ENCODE assay signal across 8 mouse cellular contexts in genomic region chr10:75921726-75922560, GRCm38 (mm10). TPM values are rescaled to one million over a fixed set of nuclear protein-coding genes. Genes with fewer than 3 reads are reported as not detected.
DNase-seq lines count a peak whose midpoint lies in the region; ATAC-seq and TF ChIP-seq lines count a peak whose summit lies in the region.

No protein-coding gene starts in this region.

- H3K36me3 ChIP-seq in lung, embryonic 16.5 days (ENCODE audit: control insufficient read depth, insufficient read depth, low read length) = peaks cover 10% of the 10 kb centered on the region
- peaks cover 40% of the 10 kb centered on the region for H3K36me3 ChIP-seq in kidney, embryonic 15.5 days
- H3K36me3 ChIP-seq in midbrain, embryonic 12.5 days = peaks cover 22% of the 10 kb centered on the region

- DNase-seq in lung, postnatal 36 days = no peak
- DNase-seq in gastrocnemius, postnatal 4 days (ENCODE audit: low spot score in 2 of 2) = no peak
- DNase-seq in urinary bladder, postnatal 36 days (ENCODE audit: low spot score in 2 of 2) = no peak

- H3K4me3 ChIP-seq in lung, embryonic 16.5 days (ENCODE audit: low read length) = peak overlapping the region; percentile 95
- peak overlapping the region; percentile 91 for H3K4me3 ChIP-seq in bone marrow, adult 2 months (replicated peaks; ENCODE audit: control insufficient read depth, low read depth, low read length)
- H3K4me3 ChIP-seq in kidney, embryonic 15.5 days (replicated peaks) = peak overlapping the region; percentile 93
- H3K4me3 ChIP-seq in midbrain, embryonic 12.5 days = peak overlapping the region; percentile 87

- H3K4me2 ChIP-seq in lung, embryonic 16.5 days (ENCODE audit: low read depth, low read length) = peak overlapping the region; percentile 70
- peak overlapping the region; percentile 74 for H3K4me2 ChIP-seq in kidney, embryonic 15.5 days
- H3K4me2 ChIP-seq in midbrain, embryonic 12.5 days (replicated peaks) = peak overlapping the region; percentile 78

- peaks cover 24% of the 10 kb centered on the region for H3K4me1 ChIP-seq in lung, embryonic 16.5 days (replicated peaks; ENCODE audit: control insufficient read depth, insufficient read depth, low read length)
- no peaks in the 10 kb centered on the region; the same call in 1 of the 2 replicates for H3K4me1 ChIP-seq in bone marrow, adult 2 months (ENCODE audit: control insufficient read depth, insufficient read depth, low read length)
- H3K4me1 ChIP-seq in kidney, embryonic 15.5 days = peaks cover 31% of the 10 kb centered on the region
- peaks cover 37% of the 10 kb centered on the region for H3K4me1 ChIP-seq in midbrain, embryonic 12.5 days

- TF ChIP-seq CTCF in bone marrow, adult 2 months (IDR thresholded peaks at IDR 0.05; ENCODE audit: control insufficient read depth, insufficient read depth, low read length) = no peak

- peak; percentile 35 for ATAC-seq in lung, embryonic 16.5 days (ENCODE audit: low read depth)
- ATAC-seq in erythroid progenitor cell, adult 5-6 weeks (replicated peaks; ENCODE audit: low FRiP score, poor library complexity, severe bottlenecking) = peak; percentile 53
- peak; percentile 38 for ATAC-seq in kidney, embryonic 15.5 days (replicated peaks; ENCODE audit: low FRiP score)
- ATAC-seq in midbrain, embryonic 12.5 days (ENCODE audit: low FRiP score, low read depth) = peak; percentile 42; the same call in 1 of the 2 replicates

- H3K9ac ChIP-seq in lung, embryonic 16.5 days (ENCODE audit: low read length) = peak overlapping the region; percentile 98
- H3K9ac ChIP-seq in kidney, embryonic 15.5 days = peak overlapping the region; percentile 95
- peak overlapping the region; percentile 95 for H3K9ac ChIP-seq in midbrain, embryonic 12.5 days (replicated peaks)

- no peaks in the 10 kb centered on the region for H3K9me3 ChIP-seq in lung, embryonic 16.5 days (ENCODE audit: control insufficient read depth, low read length)
- H3K9me3 ChIP-seq in kidney, embryonic 15.5 days (replicated peaks) = no peaks in the 10 kb centered on the region
- no peaks in the 10 kb centered on the region for H3K9me3 ChIP-seq in midbrain, embryonic 12.5 days

- 3% methylated on average over 22 of the region's 22 CpGs for WGBS in lung, embryonic 16.5 days
- 5% methylated on average over 22 of the region's 22 CpGs for WGBS in bone marrow, adult 2 months
- WGBS in kidney, embryonic 15.5 days = 3% methylated on average over 22 of the region's 22 CpGs
- 6% methylated on average over 22 of the region's 22 CpGs for WGBS in midbrain, embryonic 12.5 days

- no peak for TF ChIP-seq POLR2A in bone marrow, adult 2 months (IDR thresholded peaks at IDR 0.05; ENCODE audit: borderline replicate concordance, control insufficient read depth, low read depth, low read length)

- peak overlapping the region; percentile 90 for H3K27ac ChIP-seq in lung, embryonic 16.5 days (ENCODE audit: low read length)
- peak overlapping the region; percentile 46 for H3K27ac ChIP-seq in bone marrow, adult 2 months (ENCODE audit: control insufficient read depth, insufficient read depth, low read depth, low read length, poor library complexity)
- peak overlapping the region; percentile 97 for H3K27ac ChIP-seq in kidney, embryonic 15.5 days
- H3K27ac ChIP-seq in midbrain, embryonic 12.5 days (replicated peaks) = peak overlapping the region; percentile 97

- H3K27me3 ChIP-seq in lung, embryonic 16.5 days (ENCODE audit: control insufficient read depth, insufficient read depth, low read depth, low read length) = no peaks in the 10 kb centered on the region
- no peaks in the 10 kb centered on the region for H3K27me3 ChIP-seq in kidney, embryonic 15.5 days
- H3K27me3 ChIP-seq in midbrain, embryonic 12.5 days = no peaks in the 10 kb centered on the region

RNA-seq across cellular contexts. Expression of gene Smarcb1, which starts 0.5 kb away (rescaled TPM):
- 191 and 197 TPM in 2 replicates for polyA plus RNA-seq in lung, embryonic 16.5 days (2015; fragmentation: Nextera tagmentation; extraction: Ambion mirVana)
- 22.7 and 33.8 TPM in 2 replicates for polyA plus RNA-seq in bone marrow, adult 2 months (2011; ENCODE audit: insufficient read depth, insufficient read length, low replicate concordance, missing spikeins)
- 50.1 and 67.9 TPM in 2 replicates for total RNA-seq in erythroid progenitor cell, adult 5-6 weeks (2015; ENCODE audit: low replicate concordance)
- 32.1 and 39.3 TPM in 2 replicates for total RNA-seq in erythroid progenitor cell, adult 5-6 weeks (2017; ENCODE audit: low replicate concordance)
- polyA plus RNA-seq in kidney, embryonic 15.5 days (2015; fragmentation: Nextera tagmentation; extraction: Ambion mirVana) = 219 and 239 TPM in 2 replicates
- polyA plus RNA-seq in midbrain, embryonic 12.5 days (2016; fragmentation: Nextera tagmentation; extraction: Ambion mirVana) = 294 and 315 TPM in 2 replicates
- 10 to 100 TPM; 55.0 to 60.2 TPM for total RNA-seq in gastrocnemius, postnatal 4 days (2021)

RNA-seq across cellular contexts. Expression of gene Chchd10, which starts 11.0 kb away (rescaled TPM):
- polyA plus RNA-seq in lung, embryonic 16.5 days (2015; fragmentation: Nextera tagmentation; extraction: Ambion mirVana) = 68.7 and 70.0 TPM in 2 replicates
- 78.1 and 103 TPM in 2 replicates for polyA plus RNA-seq in bone marrow, adult 2 months (2011; ENCODE audit: insufficient read depth, insufficient read length, low replicate concordance, missing spikeins)
- total RNA-seq in erythroid progenitor cell, adult 5-6 weeks (2015; ENCODE audit: low replicate concordance) = 101 and 127 TPM in 2 replicates
- total RNA-seq in erythroid progenitor cell, adult 5-6 weeks (2017; ENCODE audit: low replicate concordance) = 40.2 and 60.3 TPM in 2 replicates
- polyA plus RNA-seq in kidney, embryonic 15.5 days (2015; fragmentation: Nextera tagmentation; extraction: Ambion mirVana) = 140 and 148 TPM in 2 replicates
- 5.7 and 7.4 TPM in 2 replicates for polyA plus RNA-seq in midbrain, embryonic 12.5 days (2016; fragmentation: Nextera tagmentation; extraction: Ambion mirVana)
- total RNA-seq in gastrocnemius, postnatal 4 days (2021) = 100 to 1,000 TPM; 390 to 396 TPM

RNA-seq across cellular contexts. Expression of gene Mmp11, which starts 14.4 kb away (rescaled TPM):
- polyA plus RNA-seq in lung, embryonic 16.5 days (2015; fragmentation: Nextera tagmentation; extraction: Ambion mirVana) = 74.1 and 77.1 TPM in 2 replicates
- polyA plus RNA-seq in bone marrow, adult 2 months (2011; ENCODE audit: insufficient read depth, insufficient read length, low replicate concordance, missing spikeins) = 3.4 and 4.6 TPM in 2 replicates
- total RNA-seq in erythroid progenitor cell, adult 5-6 weeks (2015; ENCODE audit: low replicate concordance) = 0.72 TPM in 1 of 2 replicates, not detected in the other
- 0.68 TPM in 1 of 2 replicates, not detected in the other for total RNA-seq in erythroid progenitor cell, adult 5-6 weeks (2017; ENCODE audit: low replicate concordance)
- 48.2 and 57.3 TPM in 2 replicates for polyA plus RNA-seq in kidney, embryonic 15.5 days (2015; fragmentation: Nextera tagmentation; extraction: Ambion mirVana)
- 32.2 and 44.0 TPM in 2 replicates for polyA plus RNA-seq in midbrain, embryonic 12.5 days (2016; fragmentation: Nextera tagmentation; extraction: Ambion mirVana)
- total RNA-seq in gastrocnemius, postnatal 4 days (2021) = 10 to 100 TPM; 12.7 to 15.0 TPM

RNA-seq across cellular contexts. Expression of gene Gm867, which starts 18.5 kb away (rescaled TPM):
- 0.97 and 1.0 TPM in 2 replicates for polyA plus RNA-seq in lung, embryonic 16.5 days (2015; fragmentation: Nextera tagmentation; extraction: Ambion mirVana)
- polyA plus RNA-seq in bone marrow, adult 2 months (2011; ENCODE audit: insufficient read depth, insufficient read length, low replicate concordance, missing spikeins) = 35.4 and 49.8 TPM in 2 replicates
- total RNA-seq in erythroid progenitor cell, adult 5-6 weeks (2015; ENCODE audit: low replicate concordance) = 525 and 583 TPM in 2 replicates
- 86.0 and 101 TPM in 2 replicates for total RNA-seq in erythroid progenitor cell, adult 5-6 weeks (2017; ENCODE audit: low replicate concordance)
- polyA plus RNA-seq in kidney, embryonic 15.5 days (2015; fragmentation: Nextera tagmentation; extraction: Ambion mirVana) = 0.30 and 1.0 TPM in 2 replicates
- 0.46 and 0.56 TPM in 2 replicates for polyA plus RNA-seq in midbrain, embryonic 12.5 days (2016; fragmentation: Nextera tagmentation; extraction: Ambion mirVana)
- total RNA-seq in gastrocnemius, postnatal 4 days (2021) = not detected

RNA-seq across cellular contexts. Expression of gene Vpreb3, which starts 20.9 kb away (rescaled TPM):
- 0.60 and 1.0 TPM in 2 replicates for polyA plus RNA-seq in lung, embryonic 16.5 days (2015; fragmentation: Nextera tagmentation; extraction: Ambion mirVana)
- polyA plus RNA-seq in bone marrow, adult 2 months (2011; ENCODE audit: insufficient read depth, insufficient read length, low replicate concordance, missing spikeins) = 41.8 and 84.9 TPM in 2 replicates
- total RNA-seq in erythroid progenitor cell, adult 5-6 weeks (2015; ENCODE audit: low replicate concordance) = 85.1 and 89.7 TPM in 2 replicates
- 31.5 and 39.7 TPM in 2 replicates for total RNA-seq in erythroid progenitor cell, adult 5-6 weeks (2017; ENCODE audit: low replicate concordance)
- polyA plus RNA-seq in kidney, embryonic 15.5 days (2015; fragmentation: Nextera tagmentation; extraction: Ambion mirVana) = 0.57 and 1.2 TPM in 2 replicates
- 0.71 TPM in 1 of 2 replicates, not detected in the other for polyA plus RNA-seq in midbrain, embryonic 12.5 days (2016; fragmentation: Nextera tagmentation; extraction: Ambion mirVana)
- total RNA-seq in gastrocnemius, postnatal 4 days (2021) = under 1 TPM in 1 of 2 experiments, not detected in 1; 0.62 TPM

Comparison
In these comparisons a context has a peak if more than half of its experiments do, and no peak if none do; other contexts are left out.
1. H3K27ac ChIP-seq: peak in every context shown above with its lines; median percentile 97 in kidney, embryonic 15.5 days; 97 in midbrain, embryonic 12.5 days; 90 in lung, embryonic 16.5 days; 46 in bone marrow, adult 2 months.